Mouse (Mus musculus): Measurements from ENCODE around the gene Figla.

Gene Figla

DNA sequence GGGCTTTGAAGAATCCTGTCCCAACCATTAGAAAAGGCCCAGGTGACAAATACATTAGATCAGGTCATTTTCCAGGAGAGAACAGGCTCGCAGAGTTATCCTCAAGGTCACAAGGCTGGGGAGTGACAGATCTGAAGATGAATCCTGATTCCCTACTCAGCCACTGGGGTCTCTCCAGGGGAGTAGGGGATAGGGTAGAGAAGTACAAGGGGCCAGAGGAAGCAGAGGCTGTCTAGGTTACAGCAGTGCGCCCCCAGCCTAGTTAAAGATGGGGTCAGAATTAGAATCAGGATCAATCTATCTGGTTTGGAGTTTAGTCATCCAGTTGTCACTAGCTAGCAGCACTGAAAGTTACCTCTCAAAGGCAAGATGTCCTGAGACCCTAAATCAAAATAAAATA, 12.2 kb downstream of the Figla start:
- no peak for DNase-seq (ENCODE audit: low read depth in 2 of 2, low spot score in 2 of 2)

DNA sequence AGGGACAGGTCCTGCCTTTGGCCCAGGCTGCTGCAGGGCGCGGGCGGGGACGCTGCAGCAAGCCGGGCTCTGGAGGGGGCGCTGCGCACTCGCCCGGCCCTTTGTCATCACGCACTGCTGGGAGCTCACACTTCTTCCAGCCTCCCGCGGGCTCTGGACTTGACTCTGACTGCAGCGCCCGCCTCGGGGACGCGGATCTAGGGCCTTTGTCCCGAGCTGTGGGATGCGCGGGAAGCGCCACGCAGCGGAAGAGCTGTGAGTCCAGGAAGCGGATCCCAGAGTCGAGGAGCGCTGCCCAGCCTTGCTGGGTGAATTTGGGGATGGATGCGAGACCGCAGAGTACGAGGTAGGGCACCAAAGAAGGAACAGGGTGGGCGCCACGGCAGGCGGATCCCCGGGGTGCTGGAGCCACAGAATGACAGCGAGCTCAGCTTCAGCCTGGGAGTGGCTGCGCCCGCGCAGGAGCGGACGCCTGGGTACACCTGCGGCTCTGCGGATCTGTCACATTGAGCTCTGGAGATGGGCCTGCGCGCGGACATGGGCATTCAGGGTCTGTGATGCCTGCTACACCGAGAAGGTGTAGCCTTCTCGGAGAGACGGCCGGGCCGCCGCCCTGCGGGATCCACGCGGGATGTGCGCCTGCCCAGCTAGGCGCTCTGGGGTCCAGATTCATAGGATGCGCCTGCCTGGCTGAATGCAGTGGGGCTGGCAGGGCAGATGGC, 12.8 kb downstream of the Figla start, which contains the start of gene Add2:
Add2 (plus strand) TSS at position 81 of the 722 bp plus-strand sequence.
- no peak for DNase-seq (ENCODE audit: low read depth in 2 of 2, low spot score in 2 of 2)

DNA sequence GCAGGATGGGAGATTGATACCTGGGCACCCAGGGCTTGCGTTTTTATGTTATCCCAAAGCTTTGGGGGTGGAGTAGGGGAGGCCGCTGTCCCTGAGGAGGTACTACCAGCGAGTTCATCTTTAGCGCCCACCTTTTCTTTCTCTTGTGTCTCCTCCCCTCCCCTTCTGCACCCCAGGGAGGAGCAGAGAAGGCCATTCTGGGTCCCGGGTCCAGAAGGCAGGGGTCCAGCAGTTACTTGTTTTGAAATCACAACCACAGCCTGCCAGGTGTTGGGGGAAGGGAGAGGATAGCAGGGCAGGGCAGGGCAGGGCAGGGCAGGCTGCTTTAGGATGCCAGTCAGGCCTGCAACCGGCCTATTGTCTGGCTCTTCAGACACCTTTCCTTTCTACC, 13.3 kb downstream of the Figla start:
- DNase-seq (ENCODE audit: low read depth in 2 of 2, low spot score in 2 of 2): no peak

DNA sequence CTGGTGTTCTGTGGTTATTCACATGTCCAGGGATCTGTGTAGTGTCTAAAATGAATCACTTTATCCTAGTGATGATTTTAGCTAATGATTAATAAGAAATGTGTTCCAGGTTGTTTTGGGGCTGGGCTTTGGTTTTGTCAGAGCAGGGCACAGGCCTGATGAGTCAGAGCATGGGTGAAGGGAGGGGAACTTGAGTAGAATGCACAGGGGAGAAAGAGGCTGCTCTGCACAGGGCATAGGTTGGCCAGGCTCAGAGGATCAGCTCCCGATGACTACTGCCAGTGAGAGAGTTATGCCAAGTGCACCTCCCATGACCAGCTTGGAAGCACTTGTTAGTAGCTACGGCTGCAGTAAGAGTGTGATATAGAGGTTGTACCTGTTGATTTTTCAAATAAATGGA, 15.6 kb downstream of the Figla start:
- no peak for DNase-seq (ENCODE audit: low read depth in 2 of 2, low spot score in 2 of 2)

DNA sequence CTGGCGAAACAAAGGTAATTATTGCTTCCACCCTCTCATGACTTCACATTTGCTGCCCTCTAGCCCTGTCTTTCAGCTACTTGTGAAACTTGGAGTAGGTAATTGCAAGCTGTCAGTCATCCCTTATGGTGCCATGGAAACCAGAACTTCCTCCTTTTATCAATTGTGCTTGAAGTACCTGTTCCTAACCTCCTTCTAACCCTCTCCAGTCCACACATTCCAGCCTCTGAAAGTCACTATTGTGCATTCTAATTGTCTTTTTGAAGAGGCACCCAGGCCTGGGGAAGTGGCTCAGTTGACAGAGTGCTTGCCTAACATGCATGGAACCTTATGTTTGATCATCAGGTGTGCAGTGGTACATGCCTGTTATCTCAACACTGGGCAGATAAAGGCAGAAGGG, 17.7 kb downstream of the Figla start:
- DNase-seq (ENCODE audit: low read depth in 2 of 2, low spot score in 2 of 2): no peak

DNA sequence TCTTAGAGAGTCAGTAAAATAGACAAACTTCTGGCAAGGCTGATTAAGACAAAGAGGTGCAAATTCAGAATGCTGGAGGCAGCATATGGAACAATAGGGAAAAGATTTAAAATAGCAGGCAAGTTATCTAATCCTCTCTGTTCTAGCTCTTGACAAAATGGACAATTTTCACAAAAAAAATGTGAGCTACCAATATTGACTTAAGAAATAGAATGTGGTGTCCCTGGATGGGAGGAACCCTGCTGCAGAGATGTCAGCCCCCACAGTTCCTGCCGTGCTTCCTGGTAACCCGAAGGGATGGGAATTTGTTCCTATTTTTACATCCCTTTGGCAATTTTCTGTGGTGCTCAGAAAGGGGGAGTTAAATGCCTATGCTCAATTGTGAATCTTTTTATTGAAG, 22.9 kb downstream of the Figla start:
- no peak for DNase-seq (ENCODE audit: low read depth in 2 of 2, low spot score in 2 of 2)

DNA sequence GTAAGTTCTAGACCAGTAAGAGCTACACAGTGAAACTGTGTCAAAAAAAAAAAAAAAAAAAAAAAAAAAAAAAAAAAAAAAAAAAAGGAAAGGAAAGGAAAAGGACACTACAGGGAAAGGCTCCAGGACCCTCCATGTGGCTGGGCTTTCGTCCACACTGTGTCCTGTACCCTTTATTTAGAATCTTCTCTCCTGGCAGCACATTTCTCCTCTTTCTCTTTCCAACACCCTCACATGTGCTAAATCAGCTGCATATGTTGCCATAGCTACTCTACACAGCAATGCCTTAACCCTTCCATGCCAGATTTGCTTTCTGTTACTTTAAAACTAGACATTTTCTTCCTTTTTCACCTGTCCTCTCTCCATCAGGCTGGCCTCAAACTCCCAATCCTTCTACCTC, 24.2 kb downstream of the Figla start:
- no peak for DNase-seq (ENCODE audit: low read depth in 2 of 2, low spot score in 2 of 2)

DNA sequence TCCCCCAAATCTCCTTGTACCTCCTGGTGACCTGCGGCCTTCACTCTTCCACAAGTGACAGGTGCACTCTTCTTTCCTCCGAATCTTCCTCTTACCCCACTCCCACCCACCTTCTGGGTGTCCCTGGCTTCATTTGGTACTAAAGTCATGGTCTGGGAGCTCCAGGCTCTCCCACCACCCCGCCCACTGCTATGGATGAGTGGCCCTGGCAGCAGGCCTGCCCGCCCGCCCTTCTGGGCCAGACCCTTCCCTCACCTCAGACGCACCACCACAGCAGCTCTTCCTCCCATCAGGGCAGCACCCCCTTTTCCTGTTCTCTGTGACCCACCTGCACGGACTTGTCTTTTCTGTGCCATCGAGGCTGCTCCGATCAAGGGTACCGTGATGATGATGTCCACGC, 31.5 kb downstream of the Figla start:
- no peak for DNase-seq (ENCODE audit: low read depth in 2 of 2, low spot score in 2 of 2)

DNA sequence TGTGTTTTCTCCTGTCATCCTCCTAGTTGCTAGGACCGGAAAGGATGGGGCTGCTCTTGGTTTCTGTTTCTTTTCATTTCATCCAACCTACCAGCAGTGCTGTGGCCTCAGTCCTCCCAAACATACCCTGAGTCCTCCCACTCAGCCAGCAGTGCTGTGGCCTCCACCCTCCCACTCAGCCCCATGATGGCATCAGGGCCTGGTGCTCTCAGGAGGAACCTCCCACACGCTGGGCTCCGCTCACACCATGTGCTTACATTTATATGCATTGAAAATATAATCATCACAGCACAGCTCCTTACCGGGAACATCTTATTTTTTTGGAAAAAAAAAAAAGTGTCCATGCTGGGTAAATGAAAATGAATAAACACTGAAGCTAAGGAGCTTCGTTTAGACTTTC, 32.5 kb downstream of the Figla start:
- no peak for DNase-seq (ENCODE audit: low read depth in 2 of 2, low spot score in 2 of 2)

DNA sequence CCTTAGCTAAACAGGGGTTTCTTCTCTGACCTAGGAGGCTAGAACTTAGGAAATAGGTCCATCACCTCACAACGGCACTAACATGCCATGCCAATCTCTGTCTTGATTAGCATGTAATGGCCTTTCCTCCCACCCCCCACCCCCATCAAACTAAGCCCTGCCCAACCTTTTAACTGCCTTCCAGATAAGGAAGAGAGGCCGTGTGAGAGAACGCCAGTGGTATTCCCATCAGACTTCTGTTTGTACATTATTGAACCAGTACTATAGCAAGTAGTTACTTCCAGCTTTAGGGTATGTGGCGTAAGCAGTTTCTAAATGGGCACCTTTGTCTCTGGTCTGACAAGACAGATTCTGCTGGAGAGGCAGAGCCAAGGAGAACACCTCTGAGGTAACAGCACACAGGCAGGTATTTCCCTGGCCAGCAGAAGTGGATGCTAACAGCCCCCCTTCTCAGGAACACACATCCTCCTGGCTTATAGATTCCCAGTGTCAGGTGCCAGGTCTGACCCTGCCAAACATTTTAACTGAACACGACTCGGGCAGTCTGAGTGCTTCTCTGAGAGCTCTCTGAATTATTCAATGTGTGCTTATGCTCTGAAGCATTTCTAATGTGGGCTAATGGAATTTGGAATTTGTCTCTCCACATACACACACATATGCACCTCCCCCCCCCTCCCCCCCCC, 34.8 kb downstream of the Figla start:
- DNase-seq (ENCODE audit: low read depth in 2 of 2, low spot score in 2 of 2): no peak

DNA sequence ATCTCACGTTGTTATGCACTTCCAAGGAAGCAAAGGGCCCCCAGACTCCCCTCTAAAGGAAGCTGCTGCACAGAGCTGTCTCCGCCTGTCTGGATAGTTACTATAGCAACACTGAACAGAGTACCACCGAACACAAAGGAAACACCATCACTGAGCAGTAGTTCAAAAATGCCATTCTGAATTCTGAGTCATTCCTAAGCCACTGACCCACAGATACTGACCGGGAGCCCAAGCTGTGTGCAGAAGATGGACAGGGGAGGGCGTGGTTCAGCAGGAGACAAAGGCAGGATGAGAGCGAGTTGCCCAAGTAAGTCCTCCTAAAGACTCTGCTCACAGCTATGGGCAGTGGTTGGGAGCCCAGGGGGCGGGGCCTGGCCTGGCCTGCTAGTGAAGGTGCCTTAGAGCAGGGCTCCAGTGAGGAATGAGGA, 36.1 kb downstream of the Figla start:
- DNase-seq (ENCODE audit: low read depth in 2 of 2, low spot score in 2 of 2): no peak

DNA sequence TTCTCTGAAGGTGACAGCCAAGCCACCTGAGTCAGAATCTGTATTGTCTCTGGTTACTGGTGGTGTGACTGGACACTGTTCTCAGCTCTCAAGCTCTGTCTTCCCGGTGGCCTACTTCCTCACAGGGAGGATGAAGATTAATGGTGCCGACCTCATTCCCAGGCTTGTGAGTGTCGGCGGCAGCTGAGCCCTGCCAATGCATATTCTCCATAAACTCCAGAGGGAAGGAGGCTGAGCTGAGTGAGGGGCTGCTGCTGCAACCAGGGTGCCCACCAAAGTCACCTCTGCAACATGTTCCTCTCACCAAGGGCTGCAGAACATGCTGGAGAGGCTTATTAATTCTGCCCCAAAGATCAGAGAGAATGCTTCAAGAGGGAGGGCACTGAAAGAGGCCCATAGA, 36.6 kb downstream of the Figla start:
- DNase-seq (ENCODE audit: low read depth in 2 of 2, low spot score in 2 of 2): no peak

DNA sequence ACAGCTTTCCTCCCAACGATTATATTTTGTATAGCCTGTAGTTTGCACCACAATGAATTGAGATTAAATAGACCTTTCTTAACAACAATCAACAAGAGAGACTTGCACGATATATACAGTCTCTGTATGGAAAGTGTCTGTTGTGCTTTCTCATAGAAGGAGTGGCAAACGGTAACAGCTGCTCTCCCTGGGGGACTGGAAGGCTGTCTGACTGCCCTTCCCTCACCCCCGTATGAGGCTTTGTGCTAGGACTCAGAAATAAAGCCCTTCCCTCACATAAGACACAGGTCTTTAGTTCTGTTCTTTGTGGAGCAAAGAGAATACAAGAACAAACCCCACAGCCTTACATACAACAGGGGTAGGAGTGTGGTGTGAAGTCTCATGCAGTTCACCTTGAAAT, 37.1 kb downstream of the Figla start:
- DNase-seq (ENCODE audit: low read depth in 2 of 2, low spot score in 2 of 2): no peak

DNA sequence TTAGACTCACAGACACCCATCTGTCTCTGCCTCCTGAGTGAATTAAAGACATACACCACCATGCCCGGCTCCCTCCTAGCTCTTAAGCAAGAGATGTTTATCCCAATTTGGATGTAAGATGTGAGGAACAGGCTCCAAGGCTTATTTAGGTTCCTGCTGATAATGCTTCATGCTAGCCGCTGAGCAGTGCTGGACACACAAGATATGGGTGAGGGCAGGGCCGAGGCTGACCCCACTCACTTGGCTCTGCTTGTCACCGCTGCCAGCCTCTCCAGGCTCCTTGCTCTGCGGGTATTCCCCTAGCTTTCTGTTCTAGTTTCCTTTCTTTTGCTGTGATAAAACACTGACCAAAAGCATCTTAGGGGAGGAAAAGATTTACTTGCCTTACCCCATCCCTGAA, 37.6 kb downstream of the Figla start:
- DNase-seq (ENCODE audit: low read depth in 2 of 2, low spot score in 2 of 2): no peak

DNA sequence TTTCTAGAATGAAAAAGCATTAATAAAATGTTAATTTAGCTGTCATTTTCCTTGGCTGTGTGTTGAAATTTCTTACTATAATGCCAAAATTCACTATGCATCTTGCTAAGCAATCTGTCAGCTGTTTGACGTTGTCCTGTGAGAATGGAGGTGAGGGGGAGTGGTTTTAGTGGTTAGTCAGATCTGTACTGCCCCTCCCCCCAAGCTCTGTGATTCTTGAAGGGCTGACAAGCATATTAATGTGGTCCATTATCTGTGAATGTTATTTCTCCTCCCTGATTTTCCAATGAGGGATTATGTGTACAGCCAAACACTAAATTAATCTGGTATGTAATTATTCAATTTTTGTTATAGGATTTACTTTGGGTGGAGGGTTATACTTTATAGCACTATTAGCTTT, 42.5 kb downstream of the Figla start:
- DNase-seq (ENCODE audit: low read depth in 2 of 2, low spot score in 2 of 2): no peak

DNA sequence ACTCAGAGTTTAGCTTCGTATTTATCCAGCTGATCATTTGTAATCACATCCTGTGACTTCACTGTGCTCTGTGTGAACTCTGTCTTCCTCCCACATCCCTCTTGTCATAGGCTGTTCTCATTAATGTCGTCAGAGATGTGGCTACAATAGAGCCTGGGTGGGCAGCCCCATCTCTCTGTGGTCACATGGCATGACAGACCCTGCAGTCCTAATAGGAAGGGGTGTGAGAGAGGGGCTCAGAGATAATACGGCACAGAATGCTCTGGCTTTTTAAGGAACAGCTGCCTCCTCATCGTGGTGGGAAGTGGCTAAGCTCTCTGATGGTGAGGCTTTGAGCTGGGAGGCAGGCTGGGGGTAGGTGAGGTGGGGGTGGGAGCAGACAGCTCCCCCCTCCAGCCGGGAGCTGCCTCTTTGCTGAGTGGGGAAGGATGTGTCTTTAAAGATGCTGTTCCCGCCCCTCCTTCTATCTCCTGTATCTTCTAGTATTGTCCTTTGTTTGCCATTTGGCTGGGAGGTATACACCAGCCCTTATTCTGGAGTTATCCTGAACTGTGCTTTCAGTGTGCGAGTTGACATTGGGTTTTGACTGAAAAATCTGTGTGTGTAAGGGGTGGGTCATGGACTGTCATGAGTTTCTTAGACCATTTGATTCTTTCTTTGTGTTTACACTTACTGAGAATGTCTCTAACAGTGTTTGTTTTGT, 43.3 kb downstream of the Figla start:
- DNase-seq (ENCODE audit: low read depth in 2 of 2, low spot score in 2 of 2): no peak

DNA sequence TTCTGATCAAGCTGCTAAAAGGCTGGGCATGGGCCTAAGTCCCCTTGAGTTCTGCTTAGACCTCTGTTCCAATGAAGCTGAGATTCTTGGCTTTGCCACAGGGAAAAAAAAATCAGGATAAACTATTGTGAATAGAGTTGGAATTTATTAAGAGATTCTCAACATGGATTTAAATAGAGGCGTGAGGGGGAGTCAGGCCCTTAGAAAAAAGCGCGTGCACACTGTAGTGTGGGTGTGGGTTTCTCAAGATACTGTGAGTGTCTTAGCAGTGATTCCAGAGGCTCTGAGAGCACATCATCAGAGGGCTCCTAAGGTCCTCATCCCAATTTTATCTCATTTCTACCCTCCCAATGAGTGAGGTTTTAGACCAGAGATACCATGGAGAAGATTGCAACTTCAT, 44.2 kb downstream of the Figla start:
- no peak for DNase-seq (ENCODE audit: low read depth in 2 of 2, low spot score in 2 of 2)

DNA sequence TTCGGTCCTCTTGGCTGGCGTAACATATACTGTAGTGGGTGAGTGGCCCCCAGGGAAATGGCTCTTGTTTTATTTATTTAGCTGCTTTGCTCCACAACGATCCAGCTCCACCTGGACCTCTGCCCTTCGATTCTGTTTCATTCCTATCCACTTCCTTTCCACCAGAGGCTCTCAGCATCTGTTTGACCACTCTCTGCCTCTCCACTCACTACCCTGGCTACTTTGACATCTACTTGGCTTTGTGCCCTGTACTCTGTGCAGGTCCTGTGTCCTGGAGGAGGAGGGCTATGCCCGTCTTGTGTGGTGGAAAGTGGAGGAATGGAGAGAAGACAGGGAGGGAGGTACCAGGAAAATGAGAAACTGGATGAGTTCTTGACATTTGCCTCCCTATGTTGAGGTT, 46.3 kb downstream of the Figla start:
- DNase-seq (ENCODE audit: low read depth in 2 of 2, low spot score in 2 of 2): no peak

DNA sequence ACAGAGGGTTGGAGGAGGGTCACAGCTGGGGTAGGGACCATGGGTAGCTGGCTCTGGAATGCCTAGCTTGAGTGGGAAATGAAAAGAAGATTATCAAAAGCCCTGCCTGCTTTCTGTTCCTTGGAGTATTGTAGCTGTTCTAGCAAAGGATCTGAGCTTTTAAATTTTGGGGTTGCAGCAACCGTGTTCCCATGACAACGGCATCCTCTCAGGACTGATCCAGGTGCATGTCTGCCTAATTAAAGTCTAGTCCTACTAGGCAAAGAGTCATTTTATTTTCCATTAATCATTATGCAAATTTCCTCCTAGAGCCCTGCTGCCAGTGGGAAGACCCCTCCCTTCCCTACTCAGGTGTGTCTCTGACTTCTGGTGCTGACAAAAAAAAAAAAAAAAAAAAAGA, 46.7 kb downstream of the Figla start:
- DNase-seq (ENCODE audit: low read depth in 2 of 2, low spot score in 2 of 2): no peak

DNA sequence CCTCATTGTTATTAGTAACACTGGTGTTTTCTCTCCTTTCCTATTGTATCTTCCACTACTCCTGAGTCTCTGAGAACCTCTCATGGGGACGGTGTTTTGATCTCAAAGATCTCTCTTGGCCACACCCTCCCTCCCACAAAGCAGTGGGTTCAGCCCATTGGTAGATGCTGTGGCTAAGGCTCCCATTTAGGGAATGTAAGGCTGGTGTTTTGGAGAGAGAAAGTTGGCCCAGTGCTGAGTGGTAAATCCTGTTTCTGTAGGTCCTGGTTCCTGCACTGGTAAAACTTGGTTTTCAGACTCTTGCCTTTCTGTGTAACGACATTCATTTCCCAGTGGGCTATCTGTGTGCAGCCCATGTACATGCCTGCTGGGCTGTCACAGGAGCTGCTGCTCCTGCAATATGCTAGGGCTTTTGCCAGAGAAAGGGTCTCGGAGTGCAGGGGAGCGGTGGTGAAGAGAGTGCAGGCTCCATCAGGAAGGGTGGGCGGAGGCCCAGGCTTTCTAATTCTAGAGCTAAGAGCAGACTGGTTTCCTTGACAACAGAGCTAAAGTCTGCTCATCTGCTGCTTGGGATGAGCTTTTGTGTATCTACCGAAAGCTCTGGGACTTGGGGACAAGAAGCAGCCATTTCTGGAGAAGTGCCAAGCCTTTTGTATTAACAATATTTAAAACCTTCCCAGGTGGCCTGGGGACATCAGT, 48.5 kb downstream of the Figla start:
- no peak for DNase-seq (ENCODE audit: low read depth in 2 of 2, low spot score in 2 of 2)

DNA sequence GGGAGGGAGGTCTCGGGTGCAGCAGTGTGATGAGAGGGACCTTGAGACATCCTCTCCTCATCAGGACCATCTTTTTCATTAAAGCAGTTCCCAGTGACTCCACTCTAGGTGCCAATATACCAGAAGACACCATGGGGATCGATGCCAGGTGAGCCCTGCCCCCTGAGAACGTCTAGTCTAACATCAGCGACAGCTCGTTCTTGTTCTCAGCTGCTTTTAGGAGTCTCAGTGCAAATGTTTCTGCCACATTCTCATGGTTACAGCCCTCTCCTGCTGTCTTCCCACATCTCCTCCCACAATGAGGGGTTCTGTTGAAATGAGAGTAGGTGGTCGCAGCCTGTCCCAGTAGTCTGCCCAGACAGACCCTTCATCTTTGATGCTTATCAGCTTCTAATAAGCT, 50.8 kb downstream of the Figla start:
- no peak for DNase-seq (ENCODE audit: low read depth in 2 of 2, low spot score in 2 of 2)

DNA sequence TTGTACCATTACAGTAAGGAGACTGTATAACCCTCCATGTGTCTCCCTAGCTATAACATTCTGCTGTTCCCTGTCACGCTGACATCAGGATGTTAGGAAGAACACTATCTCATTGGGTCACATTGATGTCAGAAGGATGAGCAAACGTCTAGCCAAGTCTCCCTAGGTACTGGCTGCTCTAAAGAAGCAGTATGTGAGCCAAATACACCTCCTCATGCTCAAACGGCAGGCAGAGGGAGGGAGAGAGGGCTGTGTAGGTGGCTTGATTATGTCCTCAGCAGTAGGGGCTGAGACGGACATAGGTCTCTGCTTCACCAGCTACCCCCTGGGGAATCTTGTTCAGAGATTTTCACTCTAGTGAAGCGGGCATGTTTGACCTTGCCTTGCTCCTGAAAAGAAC, 51.2 kb downstream of the Figla start:
- DNase-seq (ENCODE audit: low read depth in 2 of 2, low spot score in 2 of 2): no peak

Data from CD8-positive naive resting alpha-beta T cell, adult 2 months (primary cell).